Mouse (Mus musculus) cortical plate, adult 2 months (tissue): ENCODE results near the gene Gm13277.
"Not testable (repeated sequence)": the region's sequence is repeated elsewhere in the genome, so short reads cannot be mapped to it uniquely, and the experiment has no call there.

Experiments used
- CTCF ChIP-seq: fragments of 200-500 bp; IDR thresholded peaks from 2 replicates; pipeline ENCODE4 v1.5.1; 2011; ENCODE audit warnings: mild to moderate bottlenecking, control low read depth, low read length; ENCODE audit not compliant: insufficient read depth; ENCODE audit errors: extremely low read depth
- POLR2A ChIP-seq: fragments of 200-500 bp; IDR thresholded peaks from 2 replicates; pipeline ENCODE4 v1.6.1; 2011; ENCODE audit warnings: mild to moderate bottlenecking, low read length, control low read depth; ENCODE audit not compliant: insufficient read depth; ENCODE audit errors: extremely low read depth

DNA sequence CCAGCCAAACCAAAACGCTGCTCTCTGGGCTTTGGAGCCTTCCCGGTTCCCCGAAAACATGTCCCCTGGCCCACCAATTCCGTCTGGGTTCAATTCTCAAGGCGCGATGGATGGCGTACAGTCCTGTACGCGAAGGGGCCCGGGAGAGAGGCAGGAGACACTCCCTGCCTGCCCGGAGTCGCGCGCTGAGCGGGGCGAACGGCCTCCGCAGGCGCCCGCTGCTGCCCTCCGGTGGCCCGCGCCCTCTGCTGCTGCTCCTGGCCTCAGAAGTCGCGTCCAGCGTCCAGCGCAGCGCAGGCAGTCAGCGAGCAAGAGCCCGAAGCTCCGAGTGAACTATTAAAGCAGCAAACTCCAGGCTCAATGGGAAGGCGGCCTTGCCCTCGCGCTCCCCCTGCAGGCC, 17.3 kb downstream of the Gm13277 start:
- TF ChIP-seq POLR2A, CTCF: not testable (repeated sequence)
